Mouse (Mus musculus): Measurements from ENCODE around the gene Il1r1.

Gene Il1r1

DNA sequence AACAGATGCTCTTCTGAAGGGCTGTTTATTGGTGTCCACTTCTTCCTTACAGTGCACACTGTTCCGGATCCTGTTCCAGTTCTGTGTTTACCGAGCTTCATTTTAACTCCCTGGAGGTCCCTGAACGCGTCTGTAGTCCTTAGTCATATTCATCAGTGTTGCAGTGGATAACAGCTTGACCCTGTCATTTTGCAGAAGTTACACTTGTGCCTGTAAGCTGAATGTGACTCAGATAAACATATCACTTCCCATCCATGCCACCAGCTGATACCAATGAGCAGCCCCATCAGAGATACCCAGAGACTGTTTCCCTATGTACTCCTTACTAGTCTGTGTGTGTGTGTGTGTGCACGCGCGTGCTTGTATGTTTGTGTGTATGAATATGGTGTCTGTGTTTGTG is 5.5 kb downstream of the Il1r1 start:
- in situ Hi-C loops (cut with MboI, MseI): no loop called here

DNA sequence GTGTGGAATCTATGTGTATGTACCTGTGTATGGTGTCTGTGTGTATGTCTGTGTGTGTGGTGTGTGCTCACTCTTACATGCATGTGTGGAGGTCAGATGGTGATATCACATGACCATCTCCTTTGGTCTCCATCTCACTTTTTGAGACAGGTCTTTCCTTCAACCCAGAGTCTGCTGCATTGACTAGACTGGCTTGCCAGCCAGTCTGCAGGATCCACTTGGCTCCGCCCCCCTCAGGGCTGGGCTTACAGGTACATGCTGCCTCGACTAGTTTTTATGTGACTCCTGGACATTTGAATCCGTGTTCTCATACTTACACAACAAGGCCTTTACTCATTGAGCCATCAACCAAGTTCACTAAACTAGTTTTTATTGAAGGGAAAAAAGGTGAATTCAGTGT is 6.2 kb downstream of the Il1r1 start:
- in situ Hi-C loops (cut with MboI, MseI): no loop called here

DNA sequence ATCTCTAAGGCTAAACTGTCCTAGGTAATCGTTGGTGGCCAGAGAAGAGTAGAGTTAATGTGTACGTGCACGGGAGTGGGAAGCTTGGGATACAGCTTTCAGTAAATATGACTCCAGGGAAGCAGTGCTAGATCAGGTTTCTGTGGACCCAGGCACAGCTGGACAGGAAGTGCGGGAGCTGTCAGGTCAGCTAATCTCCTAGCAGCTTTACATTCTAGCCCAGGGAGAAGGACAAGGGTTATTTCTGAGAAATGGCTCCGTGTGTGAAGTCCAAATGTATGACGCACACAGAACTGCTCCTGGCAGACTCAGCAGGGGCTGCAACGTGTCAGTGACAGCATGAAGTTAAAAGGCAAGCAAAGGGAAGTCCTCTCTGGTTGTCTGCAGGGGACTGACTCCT is 8.3 kb downstream of the Il1r1 start:
- in situ Hi-C loops (cut with MboI, MseI): no loop called here

DNA sequence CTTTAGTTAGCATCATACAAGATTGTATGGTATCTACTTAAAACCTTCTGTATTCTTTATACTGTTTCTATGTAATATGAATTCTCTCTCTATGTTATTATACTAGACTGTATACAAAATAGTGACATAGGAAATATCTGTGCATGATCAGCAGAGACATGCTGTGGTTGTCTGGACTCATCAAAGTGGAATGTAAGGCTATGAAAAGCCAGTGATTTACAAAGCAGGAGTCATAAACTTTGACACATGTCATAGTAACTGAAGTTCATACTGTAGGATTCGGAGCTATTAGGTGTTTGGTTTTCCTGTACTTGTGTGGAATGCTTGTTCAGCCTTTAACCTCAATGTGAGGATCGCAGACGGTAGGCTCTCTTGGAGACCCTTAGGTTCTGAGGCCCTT is 8.7 kb downstream of the Il1r1 start:
- in situ Hi-C loops (cut with MboI, MseI): no loop called here

DNA sequence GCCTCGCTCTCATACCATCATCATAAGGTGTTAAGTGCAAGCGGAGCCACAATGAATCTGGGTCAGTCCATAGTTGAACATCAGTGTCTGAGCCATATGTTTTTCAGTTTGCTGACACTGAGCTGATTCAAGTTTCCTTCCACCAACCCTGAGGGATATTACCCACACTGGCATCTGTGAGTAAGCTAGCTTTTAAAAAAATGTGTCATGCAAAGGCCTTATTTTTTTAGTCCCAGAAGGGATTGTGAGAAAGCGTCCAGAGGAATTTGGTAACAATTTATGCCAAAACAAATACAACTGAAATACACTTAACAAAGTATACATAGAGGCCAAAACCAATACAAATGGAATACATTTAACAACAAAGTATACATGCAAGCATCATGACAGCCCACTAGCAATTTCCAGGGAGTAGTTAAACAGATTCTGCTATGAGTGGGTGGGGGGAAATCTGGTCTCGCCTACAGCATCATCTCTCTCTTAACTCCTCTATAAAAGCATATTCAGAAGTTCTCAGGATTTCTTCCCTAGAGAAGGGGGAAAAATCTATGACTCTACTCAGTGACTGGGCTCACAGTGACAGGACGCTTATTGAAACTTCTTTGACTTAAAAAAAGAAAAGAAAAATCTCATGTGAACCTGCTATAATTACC is 10.8 kb downstream of the Il1r1 start:
- in situ Hi-C loops (cut with MboI, MseI): no loop called here

DNA sequence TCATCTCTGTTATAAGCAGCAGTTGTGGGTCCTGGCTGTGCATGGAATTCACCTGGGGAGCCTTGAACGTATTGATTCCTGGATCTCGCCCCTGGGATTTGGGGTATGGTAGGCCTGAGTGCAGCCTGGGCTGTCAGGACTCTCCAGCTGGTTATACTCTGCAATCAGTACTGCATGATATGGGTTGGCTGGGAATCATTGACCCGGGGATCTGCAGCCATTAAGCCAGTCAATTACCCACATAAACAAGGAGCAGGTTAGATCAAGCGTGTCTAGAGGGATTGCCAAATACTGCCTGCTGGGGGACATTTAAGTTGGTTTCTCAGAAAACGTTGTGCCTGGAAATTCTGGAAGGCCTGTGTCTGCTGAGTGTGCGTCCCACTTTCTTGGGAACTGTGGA is 11.8 kb downstream of the Il1r1 start:
- in situ Hi-C loops (cut with MboI, MseI): no loop called here

DNA sequence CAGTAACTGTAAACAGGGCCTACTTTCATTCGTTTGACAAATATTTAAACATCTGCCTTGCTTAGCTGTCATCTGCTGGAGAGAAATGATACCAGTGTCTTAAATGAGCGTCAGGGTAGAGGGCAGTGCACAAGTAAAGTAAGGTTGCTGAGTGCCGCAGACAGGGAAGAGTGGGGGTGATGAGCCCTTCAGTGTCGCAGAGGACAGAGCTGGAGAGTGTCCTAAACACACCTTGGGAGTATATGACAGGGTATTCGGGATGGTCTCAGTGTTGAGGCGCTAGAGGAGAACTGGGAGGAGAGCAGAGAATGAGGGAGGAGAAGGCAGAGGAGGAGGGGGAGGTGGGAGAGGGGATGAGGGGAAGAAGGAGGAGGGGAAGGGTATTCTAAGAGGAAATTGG is 12.2 kb downstream of the Il1r1 start:
- in situ Hi-C loops (cut with MboI, MseI): no loop called here

DNA sequence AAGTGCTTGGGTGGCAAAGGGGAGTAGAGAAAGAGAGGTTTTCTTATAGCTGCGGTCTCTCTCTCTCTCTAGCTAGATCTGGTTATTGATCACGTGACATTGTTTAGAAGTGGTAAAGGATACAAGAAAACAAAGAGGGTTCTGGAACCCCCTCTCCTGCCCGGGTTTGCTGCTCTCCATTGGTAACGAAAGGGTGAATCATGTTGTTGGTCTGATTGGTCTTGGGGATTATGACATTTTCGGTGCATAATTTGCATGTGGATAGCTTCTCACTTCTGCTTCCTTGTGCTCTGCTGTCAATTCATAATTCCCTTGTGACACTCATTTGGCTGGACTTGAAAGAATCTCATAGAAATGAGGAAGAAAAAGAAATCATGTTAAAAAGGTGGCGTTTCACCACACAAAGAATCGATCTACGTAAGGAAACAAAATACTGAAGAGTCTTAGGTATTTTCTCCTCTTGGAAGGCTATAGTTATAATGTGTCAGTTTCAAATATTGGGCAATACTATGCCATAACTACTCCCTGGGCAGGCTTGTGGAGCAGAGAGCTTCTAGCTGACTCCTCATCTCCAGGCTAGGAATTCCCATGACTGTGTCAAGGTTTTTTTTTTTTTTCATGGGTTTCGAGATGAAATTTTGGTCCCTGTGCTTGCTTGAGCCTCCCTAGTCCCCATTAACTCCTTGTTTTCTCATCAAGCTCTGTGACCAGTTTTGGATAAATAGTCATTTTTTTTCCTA is 15.6 kb downstream of the Il1r1 start:
- in situ Hi-C loops (cut with MboI, MseI): no loop called here

DNA sequence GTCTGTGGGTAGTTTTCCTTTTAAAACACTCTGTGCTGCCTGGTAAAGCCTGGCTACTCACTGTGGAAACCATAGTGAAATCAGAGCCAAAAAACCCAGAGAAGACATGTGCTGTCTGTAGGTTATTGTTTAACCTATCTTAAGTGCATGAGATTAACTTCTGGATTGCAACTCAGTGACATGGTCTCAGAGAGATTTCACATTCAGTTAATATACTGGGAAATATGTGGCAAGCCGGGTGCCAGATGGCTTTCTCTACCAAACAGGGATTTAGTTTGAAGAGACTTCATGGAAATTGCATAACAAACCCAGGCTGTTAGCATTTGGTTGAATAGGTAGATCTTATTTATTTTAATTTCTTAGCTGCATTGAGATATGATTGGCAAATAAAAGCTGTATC is 17.8 kb downstream of the Il1r1 start:
- in situ Hi-C loops (cut with MboI, MseI): no loop called here

DNA sequence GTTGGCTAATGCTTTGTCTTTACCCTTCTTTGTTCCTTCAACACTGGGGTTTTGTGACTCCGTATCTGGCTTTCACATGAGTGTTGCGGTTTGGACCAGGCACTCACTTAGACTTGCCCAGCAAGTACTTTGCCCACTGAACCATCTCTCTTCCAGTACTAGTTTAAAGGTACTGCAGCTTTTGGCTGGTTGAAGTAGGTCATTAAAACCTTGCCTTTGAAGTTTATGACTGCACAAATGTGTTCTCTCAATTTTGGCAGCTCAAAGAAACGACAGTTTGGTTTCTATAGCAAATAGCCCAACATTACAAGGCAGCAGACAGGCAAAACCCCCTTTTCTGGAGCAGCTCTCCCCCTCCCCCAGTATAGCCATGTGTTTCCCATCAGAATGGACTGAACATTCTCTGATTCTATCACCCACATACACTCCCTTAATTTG is 18.7 kb downstream of the Il1r1 start:
- in situ Hi-C loops (cut with MboI, MseI): no loop called here

DNA sequence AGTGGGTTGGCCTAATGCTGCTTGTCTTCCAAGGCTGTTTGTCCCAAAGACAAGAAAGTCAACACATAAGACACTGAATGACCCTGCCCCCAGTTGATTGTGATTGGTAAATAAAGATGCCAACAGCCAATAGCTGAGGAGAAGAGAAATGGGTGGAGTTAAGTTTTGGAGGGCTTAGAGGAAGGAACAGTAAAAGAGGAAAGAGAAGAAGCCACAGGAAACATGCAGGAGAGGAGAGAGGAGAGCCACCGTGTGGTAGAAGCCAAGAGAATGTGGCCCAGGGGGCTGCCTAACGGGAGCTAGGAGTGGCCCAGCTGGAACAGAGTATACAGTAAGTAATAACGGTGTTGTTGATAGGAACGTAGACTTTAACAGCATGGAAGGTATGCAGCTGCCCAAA is 25.5 kb downstream of the Il1r1 start:
- in situ Hi-C loops (cut with MboI, MseI): no loop called here

DNA sequence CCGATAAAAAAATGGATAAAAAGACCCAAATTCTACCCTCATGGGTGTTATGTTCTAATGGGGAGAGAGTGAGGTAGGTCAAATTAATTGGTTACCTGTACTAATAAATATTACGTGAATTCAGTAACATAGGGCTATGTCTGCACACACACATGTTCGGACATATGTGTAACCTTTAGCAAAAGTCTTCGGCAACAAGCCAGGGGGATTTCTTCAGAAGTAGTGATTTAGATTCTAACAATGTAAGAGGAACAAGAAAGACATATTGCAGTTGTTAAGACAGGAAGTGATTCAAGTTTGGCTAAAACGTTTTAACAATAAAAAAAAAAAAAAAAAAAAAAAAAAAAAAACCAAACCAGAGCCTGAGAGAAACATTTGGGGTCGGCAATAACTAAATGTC is 27.6 kb downstream of the Il1r1 start:
- in situ Hi-C loops (cut with MboI, MseI): no loop called here

DNA sequence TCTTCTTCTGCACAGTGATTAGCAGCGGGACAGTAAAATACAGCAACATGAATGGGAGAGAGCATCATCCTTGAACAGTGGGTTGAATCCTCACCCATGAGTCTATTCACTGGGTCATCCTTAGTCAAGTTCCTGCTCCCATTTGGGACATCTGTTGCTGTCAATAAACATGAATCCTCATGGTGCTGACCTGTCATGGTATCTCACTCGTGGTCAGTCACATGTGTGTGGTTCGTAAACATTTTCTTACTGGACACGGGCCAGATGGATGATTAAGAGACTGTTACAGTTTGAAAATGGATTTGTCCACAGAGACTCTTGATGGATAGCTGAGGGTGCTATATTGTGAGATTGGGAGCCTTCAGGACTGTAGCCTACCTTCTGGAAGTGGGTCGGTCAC is 29.1 kb downstream of the Il1r1 start:
- in situ Hi-C loops (cut with MboI, MseI): no loop called here

DNA sequence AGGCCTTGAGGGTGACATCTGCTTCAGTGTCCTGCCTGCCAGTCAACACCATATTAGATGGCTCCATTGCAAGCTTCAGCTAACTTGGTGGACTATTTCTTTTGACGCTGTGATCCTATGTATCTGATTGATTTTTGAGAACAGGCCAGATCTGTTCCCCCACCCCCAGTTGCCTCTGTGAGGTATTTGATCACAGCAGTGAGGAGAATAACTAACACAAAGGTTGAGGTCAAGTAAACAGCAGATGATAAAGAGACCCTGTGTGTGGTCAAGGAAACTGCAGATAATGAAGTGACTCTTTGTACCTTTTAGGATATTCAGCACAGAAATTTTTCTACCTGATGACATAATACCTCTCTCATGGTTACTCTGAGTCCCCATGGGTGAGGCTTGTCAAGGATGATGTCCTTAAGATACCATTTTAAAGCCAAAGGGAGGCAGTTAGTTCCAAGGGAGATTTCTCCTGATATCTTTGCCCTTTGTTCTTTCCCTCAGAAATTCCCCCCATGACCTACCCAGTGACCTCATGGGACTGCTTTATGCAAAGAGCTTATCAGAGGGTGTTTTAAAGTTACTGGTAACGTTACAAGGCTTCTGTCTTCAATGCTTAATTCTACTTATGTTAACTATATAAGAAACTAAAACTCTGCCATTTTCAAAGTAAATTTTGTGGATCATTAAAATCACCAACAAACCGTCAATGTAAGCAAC is 29.6 kb downstream of the Il1r1 start:
- in situ Hi-C loops (cut with MboI, MseI): no loop called here

DNA sequence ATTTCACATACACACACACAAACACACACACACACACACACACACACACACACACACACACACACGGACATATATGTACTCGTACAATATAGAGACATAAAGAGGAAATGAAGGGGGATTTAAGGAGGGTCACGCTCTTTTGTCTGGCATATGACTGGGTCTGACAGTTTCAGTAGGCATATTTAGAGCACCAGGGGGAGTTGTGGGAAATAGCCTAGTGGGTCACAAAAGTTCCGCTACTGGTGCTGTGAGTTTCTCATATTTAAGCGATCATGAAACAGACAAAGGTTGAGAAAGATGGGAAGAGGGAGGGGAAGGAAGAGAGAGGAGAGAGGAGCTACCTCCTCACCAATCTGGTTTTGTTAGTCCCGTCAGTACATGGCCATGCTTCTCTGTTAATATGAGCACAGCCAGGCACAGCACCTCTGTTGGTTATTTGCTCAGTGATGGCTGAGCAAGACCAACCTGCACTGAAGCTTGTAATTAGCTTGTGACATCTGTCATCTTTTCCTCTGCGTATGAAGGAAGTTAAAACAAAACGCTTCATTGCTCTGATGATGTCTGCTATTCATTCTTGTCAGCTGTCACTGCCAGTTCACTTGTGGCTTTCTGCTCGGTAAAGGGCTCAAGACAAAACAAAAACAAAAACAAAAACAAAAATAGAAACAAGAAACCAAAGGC is 37.7 kb downstream of the Il1r1 start:
- in situ Hi-C loops (cut with MboI, MseI): no loop called here

DNA sequence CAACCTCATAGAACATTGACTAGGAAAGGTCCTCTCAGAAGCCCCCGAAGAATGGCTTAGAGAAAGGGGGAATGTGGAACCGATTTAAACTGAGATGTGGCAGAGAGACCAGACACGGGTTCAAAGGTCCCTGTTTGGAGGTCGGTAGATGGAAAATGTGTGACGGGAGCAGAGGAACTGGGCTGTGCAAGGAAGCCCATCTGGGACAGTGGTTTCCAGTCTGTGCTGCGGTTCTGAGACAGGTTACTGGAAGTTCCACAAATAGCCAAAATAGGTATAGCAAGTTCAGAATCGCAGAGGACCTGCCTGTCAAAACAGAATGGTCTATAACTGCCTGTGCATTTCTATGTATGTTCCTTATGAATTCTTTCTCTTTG is 38.2 kb downstream of the Il1r1 start:
- in situ Hi-C loops (cut with MboI, MseI): no loop called here

DNA sequence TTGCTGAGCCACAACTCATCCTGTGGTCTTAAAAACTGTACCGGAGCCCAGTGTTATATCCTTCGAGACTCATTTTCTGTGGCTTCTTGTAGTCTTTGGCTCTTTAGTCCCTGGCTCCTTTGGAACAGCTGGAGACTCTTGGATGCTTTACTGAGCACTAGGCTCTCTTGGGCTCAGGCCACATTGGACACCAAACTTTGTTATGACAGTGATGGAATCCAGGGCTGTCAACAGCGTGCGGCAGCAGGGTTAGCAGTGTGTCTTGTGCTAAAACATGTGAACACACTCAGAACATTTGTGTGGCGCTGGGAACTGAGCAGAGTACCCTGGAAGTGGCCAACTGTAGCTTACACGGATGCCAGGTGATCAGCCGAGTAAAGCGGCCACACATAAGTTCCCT is 38.8 kb downstream of the Il1r1 start:
- in situ Hi-C loops (cut with MboI, MseI): no loop called here

DNA sequence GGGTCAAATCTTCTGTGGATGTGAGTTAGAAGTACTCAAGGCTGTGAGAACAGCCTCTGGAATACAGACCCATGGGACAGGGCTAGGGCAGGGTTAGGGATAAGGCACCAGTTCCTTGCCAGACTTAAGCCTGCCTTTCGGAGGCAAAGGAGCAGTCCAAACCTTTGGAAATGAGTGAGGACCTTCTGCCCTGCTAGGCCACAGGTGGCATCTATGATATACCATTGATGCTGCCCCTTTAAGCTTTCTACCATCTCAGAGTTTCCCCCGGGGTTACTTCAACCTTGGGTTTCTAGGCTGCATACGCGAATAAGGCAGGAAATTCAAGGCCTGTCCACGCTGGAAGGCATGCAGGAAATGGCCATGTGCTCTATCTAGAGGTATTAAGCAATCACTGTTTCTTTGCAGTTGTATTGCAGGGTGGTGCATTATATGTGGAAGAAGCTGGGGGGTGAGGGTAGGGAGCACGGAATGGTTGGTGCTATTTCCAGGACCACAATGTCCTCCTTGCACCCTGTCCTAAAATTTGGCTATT is 40.5 kb downstream of the Il1r1 start:
- in situ Hi-C loops (cut with MboI, MseI): no loop called here

DNA sequence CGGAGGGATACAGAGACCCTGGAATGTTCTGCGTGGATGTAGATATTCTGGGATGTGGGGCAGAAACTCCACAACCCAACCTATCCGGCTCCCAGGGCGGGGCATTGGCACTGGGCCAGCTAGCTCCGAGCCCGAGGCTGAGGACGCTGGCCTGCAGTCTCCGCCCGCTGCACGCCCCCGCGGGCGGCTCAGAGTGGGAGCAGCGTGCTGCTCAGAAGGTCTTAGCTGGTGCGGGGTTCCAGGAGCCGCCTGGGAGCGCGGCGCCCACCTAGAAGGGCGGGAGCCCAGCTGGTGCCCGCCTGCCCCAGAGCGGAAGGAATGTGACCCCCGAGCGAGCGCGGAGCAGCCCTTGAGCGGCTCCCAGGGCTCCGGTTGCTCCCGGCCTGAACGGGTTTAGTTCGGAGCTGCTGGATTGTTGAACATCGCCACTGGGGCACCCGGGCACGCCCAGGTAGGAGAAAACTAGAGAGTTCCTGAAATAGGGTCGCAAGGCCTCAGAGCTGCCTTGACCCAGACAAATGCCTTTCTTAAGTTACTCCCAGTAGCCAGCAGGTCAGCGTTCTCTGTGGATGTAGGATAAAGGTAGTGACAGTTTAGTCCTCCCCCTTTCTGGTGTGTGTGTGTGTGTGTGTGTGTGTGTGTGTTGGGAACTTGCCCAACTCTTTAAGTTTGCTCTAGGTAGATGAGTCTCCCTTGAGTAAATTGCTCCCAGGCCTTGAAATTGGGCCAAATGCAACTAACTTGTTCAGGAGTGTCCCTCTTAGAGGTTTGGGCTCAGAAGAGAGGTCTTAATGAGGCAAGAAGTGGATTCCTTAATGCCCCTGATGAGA is 41.8 kb downstream of the Il1r1 start:
- in situ Hi-C loops (cut with MboI, MseI): no loop called here

DNA sequence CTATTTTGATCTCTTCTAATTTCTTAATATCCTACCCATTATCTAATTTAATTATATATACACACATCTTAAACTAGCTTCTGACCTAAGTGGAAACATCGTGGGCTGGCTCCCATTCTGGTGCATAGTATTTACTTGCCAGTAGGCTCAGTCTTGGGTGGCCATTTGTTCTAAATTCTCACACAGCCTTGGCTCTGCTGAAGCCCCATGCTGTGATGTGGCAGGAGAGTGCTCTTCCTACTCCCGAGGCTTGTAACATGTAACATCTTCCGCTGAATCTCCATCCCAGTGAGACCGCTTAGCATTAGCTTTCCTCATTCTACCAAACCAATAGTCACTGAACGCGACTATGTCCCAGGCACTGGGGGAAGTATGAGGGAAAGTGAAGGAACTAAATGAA is 43.0 kb downstream of the Il1r1 start:
- in situ Hi-C loops (cut with MboI, MseI): no loop called here

DNA sequence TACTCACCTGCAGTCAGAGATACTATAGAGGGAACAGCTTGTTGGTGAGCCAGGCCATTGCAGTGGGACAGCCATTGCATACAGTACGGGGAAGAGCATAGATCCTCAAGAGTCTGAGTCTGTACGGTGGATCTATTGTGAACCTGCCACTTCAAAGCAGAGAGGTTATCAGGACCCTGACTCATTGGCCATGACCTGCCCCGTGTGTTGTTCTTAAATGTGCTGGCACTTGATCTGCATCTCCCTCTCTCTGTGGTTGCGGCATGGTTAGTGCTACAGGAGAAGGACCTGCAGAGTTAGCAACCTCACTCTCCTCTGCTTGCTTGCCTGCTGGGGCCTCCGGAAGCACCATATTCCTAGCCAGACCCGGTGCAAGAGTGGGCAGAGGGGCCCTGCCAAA is 43.7 kb downstream of the Il1r1 start:
- in situ Hi-C loops (cut with MboI, MseI): no loop called here

Data from regulatory T cell (primary cell).